Mouse (Mus musculus): ENCODE results near the gene Sparc.

Gene Sparc

GRCm38 (mm10) chr11:55365840-55366239 is 57.1 kb downstream of the Sparc start:
- in situ Hi-C loops (cut with MboI): no loop called here

GRCm38 (mm10) chr11:55365242-55365641 is 57.7 kb downstream of the Sparc start:
- in situ Hi-C loops (cut with MboI): no loop called here

- in situ Hi-C loops (cut with MboI): no loop called here
Measured at GRCm38 (mm10) chr11:55364662-55365061, 58.3 kb downstream of the Sparc start.

- in situ Hi-C loops (cut with MboI): no loop called here
Measured at GRCm38 (mm10) chr11:55358094-55358783, 64.7 kb downstream of the Sparc start.

GRCm38 (mm10) chr11:55356846-55357245 is 66.1 kb downstream of the Sparc start:
- in situ Hi-C loops (cut with MboI): no loop called here

All from mature B cell (primary cell).